Mouse (Mus musculus): Measurements from ENCODE around the gene Mmp9. TPM values are rescaled to one million over a fixed set of nuclear protein-coding genes. Genes with fewer than 3 reads are reported as not detected.

Mmp9 gene
- polyA plus RNA-seq, 1 experiment from 2014 or later: 5.0 TPM

- Histone ChIP-seq H3K27ac (no peak overlapping the region), H3K4me1 (peaks cover 28% of the 10 kb centered on the region), H3K9me3 (no peaks in the 10 kb centered on the region), H3K27me3 (replicated peaks) (peaks cover 43% of the 10 kb centered on the region), H3K9ac (no peak overlapping the region), H3K4me2 (replicated peaks) (no peak overlapping the region), H3K4me3 (no peak overlapping the region), H3K36me3 (no peaks in the 10 kb centered on the region)
- WGBS: 24% methylated on average over 5 of the region's 5 CpGs
- ATAC-seq (ENCODE audit: low FRiP score, low read depth): no peak
Measured at GRCm38 (mm10) chr2:164942692-164943290, 2.2 kb downstream of the Mmp9 start.

GRCm38 (mm10) chr2:164947506-164947905 lies 6.9 kb downstream of the Mmp9 start:
- ATAC-seq (ENCODE audit: low FRiP score, low read depth): no peak
- peaks cover 63% of the 10 kb centered on the region for H3K27me3 ChIP-seq (replicated peaks)
- H3K27ac ChIP-seq: no peak overlapping the region
- H3K9ac ChIP-seq: no peak overlapping the region
- H3K36me3 ChIP-seq: no peaks in the 10 kb centered on the region
- H3K4me2 ChIP-seq (replicated peaks): no peak overlapping the region
- no peaks in the 10 kb centered on the region for H3K9me3 ChIP-seq
- H3K4me3 ChIP-seq: no peak overlapping the region
- H3K4me1 ChIP-seq: peaks cover 16% of the 10 kb centered on the region
- 39% methylated on average over 4 of the region's 4 CpGs for WGBS

- H3K9ac ChIP-seq: no peak overlapping the region
- H3K27ac ChIP-seq: no peak overlapping the region
- no peaks in the 10 kb centered on the region for H3K36me3 ChIP-seq
- no peaks in the 10 kb centered on the region for H3K9me3 ChIP-seq
- no peak overlapping the region for H3K4me3 ChIP-seq
- WGBS: 6% methylated on average over 6 of the region's 7 CpGs
- ATAC-seq (ENCODE audit: low FRiP score, low read depth): no peak
- peaks cover 65% of the 10 kb centered on the region for H3K27me3 ChIP-seq (replicated peaks)
- H3K4me2 ChIP-seq (replicated peaks): 0 out of 2 replicates have a peak overlapping the region, but pooled peaks have one; percentile 25
- H3K4me1 ChIP-seq: peaks cover 16% of the 10 kb centered on the region
Measured at GRCm38 (mm10) chr2:164947930-164948329, 7.3 kb downstream of the Mmp9 start.

- Histone ChIP-seq H3K4me1 (peaks cover 19% of the 10 kb centered on the region), H3K36me3 (no peaks in the 10 kb centered on the region), H3K27ac (no peak overlapping the region), H3K9ac (no peak overlapping the region), H3K27me3 (replicated peaks) (peaks cover 75% of the 10 kb centered on the region), H3K4me3 (peak overlapping the region; percentile 18; the same call in 1 of the 2 replicates), H3K9me3 (no peaks in the 10 kb centered on the region), H3K4me2 (replicated peaks) (peak overlapping the region; percentile 48)
- ATAC-seq (ENCODE audit: low FRiP score, low read depth): no peak
- 5% methylated on average over 25 of the region's 25 CpGs for whole genome bisulfite sequencing
Measured at GRCm38 (mm10) chr2:164948962-164949361, 8.4 kb downstream of the Mmp9 start.

GRCm38 (mm10) chr2:164950501-164950900 lies 9.9 kb downstream of the Mmp9 start:
- peaks cover 85% of the 10 kb centered on the region for H3K27me3 ChIP-seq (replicated peaks)
- H3K27ac ChIP-seq: no peak overlapping the region
- no peak overlapping the region for H3K9ac ChIP-seq
- 27% methylated on average over 13 of the region's 13 CpGs for WGBS
- H3K4me2 ChIP-seq (replicated peaks): no peak overlapping the region
- peaks cover 19% of the 10 kb centered on the region for H3K4me1 ChIP-seq
- no peak overlapping the region; the same call in 1 of the 2 replicates for H3K4me3 ChIP-seq
- no peak for ATAC-seq (ENCODE audit: low FRiP score, low read depth)
- H3K36me3 ChIP-seq: no peaks in the 10 kb centered on the region
- H3K9me3 ChIP-seq: no peaks in the 10 kb centered on the region

- H3K4me3 ChIP-seq: no peak overlapping the region
- H3K36me3 ChIP-seq: no peaks in the 10 kb centered on the region
- no peak overlapping the region for H3K4me2 ChIP-seq (replicated peaks)
- no peak overlapping the region for H3K9ac ChIP-seq
- H3K4me1 ChIP-seq: peaks cover 19% of the 10 kb centered on the region
- peaks cover 87% of the 10 kb centered on the region for H3K27me3 ChIP-seq (replicated peaks)
- no peak for ATAC-seq (ENCODE audit: low FRiP score, low read depth)
- no peaks in the 10 kb centered on the region for H3K9me3 ChIP-seq
- 79% methylated on average over 4 of the region's 4 CpGs for WGBS
- no peak overlapping the region for H3K27ac ChIP-seq
Measured at GRCm38 (mm10) chr2:164951745-164952144, 11.2 kb downstream of the Mmp9 start.

GRCm38 (mm10) chr2:164952448-164952847 lies 11.9 kb downstream of the Mmp9 start:
- Histone ChIP-seq H3K4me1 (peaks cover 19% of the 10 kb centered on the region), H3K9ac (0 out of 2 replicates have a peak overlapping the region, but pooled peaks have one; percentile 22), H3K4me3 (no peak overlapping the region), H3K27ac (no peak overlapping the region), H3K27me3 (replicated peaks) (peaks cover 80% of the 10 kb centered on the region), H3K4me2 (replicated peaks) (no peak overlapping the region), H3K36me3 (no peaks in the 10 kb centered on the region), H3K9me3 (no peaks in the 10 kb centered on the region)
- WGBS: 44% methylated on average over 13 of the region's 13 CpGs
- ATAC-seq (ENCODE audit: low FRiP score, low read depth): no peak

- H3K36me3 ChIP-seq: no peaks in the 10 kb centered on the region
- peaks cover 72% of the 10 kb centered on the region for H3K27me3 ChIP-seq (replicated peaks)
- WGBS: under 1% methylated on average over 21 of the region's 21 CpGs
- no peak overlapping the region for H3K9ac ChIP-seq
- peak; percentile 51; the same call in 1 of the 2 replicates for ATAC-seq (ENCODE audit: low FRiP score, low read depth)
- no peaks in the 10 kb centered on the region for H3K9me3 ChIP-seq
- peak overlapping the region; percentile 7; the same call in 1 of the 2 replicates for H3K4me3 ChIP-seq
- H3K4me2 ChIP-seq (replicated peaks): peak overlapping the region; percentile 36; the same call in 1 of the 2 replicates
- no peak overlapping the region for H3K27ac ChIP-seq
- H3K4me1 ChIP-seq: peaks cover 16% of the 10 kb centered on the region
Measured at GRCm38 (mm10) chr2:164953224-164953623, 12.6 kb downstream of the Mmp9 start.

- WGBS: 76% methylated on average over 4 of the region's 4 CpGs
- no peak overlapping the region for H3K9ac ChIP-seq
- peaks cover 3% of the 10 kb centered on the region; the same call in 1 of the 2 replicates for H3K4me1 ChIP-seq
- H3K4me3 ChIP-seq: no peak overlapping the region
- H3K36me3 ChIP-seq: no peaks in the 10 kb centered on the region
- peaks cover 47% of the 10 kb centered on the region for H3K27me3 ChIP-seq (replicated peaks)
- no peak for ATAC-seq (ENCODE audit: low FRiP score, low read depth)
- H3K9me3 ChIP-seq: no peaks in the 10 kb centered on the region
- no peak overlapping the region for H3K4me2 ChIP-seq (replicated peaks)
- no peak overlapping the region for H3K27ac ChIP-seq
Measured at GRCm38 (mm10) chr2:164955725-164956124, 15.1 kb downstream of the Mmp9 start.

GRCm38 (mm10) chr2:164956195-164956594 lies 15.6 kb downstream of the Mmp9 start:
- peaks cover 7% of the 10 kb centered on the region for H3K4me1 ChIP-seq
- 74% methylated on average over 5 of the region's 5 CpGs for WGBS
- H3K9me3 ChIP-seq: no peaks in the 10 kb centered on the region
- H3K4me2 ChIP-seq (replicated peaks): no peak overlapping the region
- no peak overlapping the region for H3K4me3 ChIP-seq
- no peak overlapping the region for H3K9ac ChIP-seq
- peaks cover 42% of the 10 kb centered on the region for H3K27me3 ChIP-seq (replicated peaks)
- H3K27ac ChIP-seq: no peak overlapping the region
- no peak for ATAC-seq (ENCODE audit: low FRiP score, low read depth)
- H3K36me3 ChIP-seq: no peaks in the 10 kb centered on the region

- H3K27ac ChIP-seq: no peak overlapping the region
- no peaks in the 10 kb centered on the region for H3K36me3 ChIP-seq
- ATAC-seq (ENCODE audit: low FRiP score, low read depth): no peak
- peaks cover 11% of the 10 kb centered on the region for H3K4me1 ChIP-seq
- H3K4me2 ChIP-seq (replicated peaks): no peak overlapping the region
- peaks cover 31% of the 10 kb centered on the region for H3K27me3 ChIP-seq (replicated peaks)
- WGBS: 71% methylated on average over 9 of the region's 9 CpGs
- H3K4me3 ChIP-seq: no peak overlapping the region
- H3K9ac ChIP-seq: no peak overlapping the region
- no peaks in the 10 kb centered on the region for H3K9me3 ChIP-seq
Measured at GRCm38 (mm10) chr2:164957548-164958315, 17.2 kb downstream of the Mmp9 start.

GRCm38 (mm10) chr2:164960716-164961441 lies 20.3 kb downstream of the Mmp9 start, which contains the start of gene Slc12a5:
Slc12a5 (plus strand) TSS chr2:164960802.
- Histone ChIP-seq H3K4me2 (replicated peaks) (peak within 1 kb of the TSS; percentile 75), H3K27ac (no peak within 1 kb of the TSS), H3K36me3 (no peaks in the 10 kb centered on the region), H3K27me3 (replicated peaks) (peaks cover 19% of the 10 kb centered on the region; the same call in 1 of the 2 replicates), H3K9me3 (no peaks in the 10 kb centered on the region), H3K9ac (peak within 1 kb of the TSS; percentile 53), H3K4me1 (peaks cover 21% of the 10 kb centered on the region), H3K4me3 (peak within 1 kb of the TSS; percentile 58)
- peak; percentile 51 for ATAC-seq (ENCODE audit: low FRiP score, low read depth)
- 1% methylated on average over 42 of the region's 54 CpGs for WGBS

Measured in neural tube, embryonic 12.5 days (tissue).